Mouse (Mus musculus) induced T-regulatory cell, adult 2 months (primary cell): ENCODE results near the gene Sox18.

ENCODE experiments used
- DNase-seq: peaks from one replicate; pipeline ENCODE4 v3.0.0-alpha.2; 2012; ENCODE audit warnings: low read depth

Gene Sox18

GRCm38 (mm10) chr2:181679951-181680715 lies 8.7 kb upstream of the Sox18 start, which contains the start of gene Tcea2:
Gene Tcea2 (plus strand): TSS chr2:181680310.
- peak; percentile 87 for DNase-seq

- DNase-seq = peak; percentile 90
These were observed 7.3 kb upstream of the Sox18 start for GRCm38 (mm10) chr2:181678780-181679179.

- DNase-seq = no peak
These were observed 6.3 kb upstream of the Sox18 start for GRCm38 (mm10) chr2:181677755-181678098.

DNA sequence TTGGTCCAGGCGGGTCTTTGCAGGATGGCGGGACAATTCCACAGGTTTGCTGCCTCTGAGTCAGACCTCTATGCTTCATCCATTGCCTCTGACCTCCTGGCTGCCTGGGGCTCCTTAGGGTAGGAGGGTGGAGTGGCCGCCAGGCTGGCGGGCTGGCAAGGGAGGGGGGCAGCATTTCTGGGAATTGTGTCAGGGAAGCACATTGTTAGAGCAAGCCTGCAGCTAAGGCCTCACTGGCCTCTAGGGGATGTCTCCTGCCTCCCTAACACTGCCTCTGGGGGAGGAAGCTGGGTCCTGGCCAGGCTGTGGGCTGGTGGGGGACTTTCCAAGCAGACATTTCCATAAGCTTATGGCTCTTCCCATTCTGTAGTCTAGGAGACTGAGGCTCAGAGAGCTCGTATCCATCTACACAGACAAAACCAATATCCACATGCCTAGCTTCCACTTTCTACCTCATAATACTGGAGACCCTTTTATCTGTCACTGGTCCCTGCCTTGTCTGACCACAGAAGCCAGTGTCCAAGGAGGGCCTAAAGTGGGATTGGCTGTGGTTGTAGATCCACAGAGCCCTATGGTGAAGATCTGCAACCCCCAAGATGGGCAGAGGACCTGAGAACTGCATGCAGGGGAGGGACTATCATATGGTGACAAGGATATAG lies 5.8 kb upstream of the Sox18 start:
- DNase-seq = no peak

DNA sequence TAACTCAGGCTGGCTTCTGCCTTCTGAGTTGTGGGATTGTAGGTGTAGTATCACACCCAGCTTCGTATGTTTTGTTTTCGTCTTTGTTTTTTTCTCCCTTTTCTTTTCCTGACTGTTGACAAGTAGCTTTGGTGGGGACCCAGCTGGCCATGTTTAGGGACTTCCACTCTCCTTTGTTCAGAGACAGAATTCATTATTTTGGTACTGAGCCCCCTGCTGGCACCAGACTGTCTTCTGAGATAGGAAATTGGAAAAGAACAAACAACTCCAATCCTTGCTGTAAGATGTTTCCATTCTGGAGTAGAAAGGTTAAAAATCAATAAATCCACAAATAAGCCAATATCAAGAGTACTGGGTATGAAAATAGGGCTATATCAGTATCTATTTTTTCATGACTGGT lies 5.0 kb upstream of the Sox18 start:
- DNase-seq = no peak

GRCm38 (mm10) chr2:181675454-181675853 lies 4.0 kb upstream of the Sox18 start:
- DNase-seq = no peak

DNA sequence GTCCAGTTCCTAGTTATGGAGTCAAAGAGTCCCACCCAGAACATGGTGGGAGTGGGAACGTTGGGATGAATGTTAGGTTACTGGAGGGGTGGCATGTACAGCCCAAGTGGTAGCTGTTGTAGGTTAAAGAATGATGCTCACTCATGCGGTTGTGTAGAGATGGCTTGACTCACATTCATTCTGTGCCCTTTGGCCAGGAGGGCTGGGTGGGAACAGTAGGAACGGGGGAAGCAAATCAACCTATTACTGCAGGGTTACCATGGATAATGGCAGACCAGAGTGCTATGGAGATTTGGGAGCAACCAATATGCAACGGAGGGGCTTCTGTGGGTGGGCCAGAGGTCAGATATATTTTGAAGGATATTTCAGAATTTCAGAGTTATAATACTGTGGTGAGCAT lies 3.5 kb upstream of the Sox18 start:
- no peak for DNase-seq

GRCm38 (mm10) chr2:181673501-181673900 lies 2.1 kb upstream of the Sox18 start:
- no peak for DNase-seq

GRCm38 (mm10) chr2:181671984-181672383 lies 544 bp upstream of the Sox18 start:
- no peak for DNase-seq

DNA sequence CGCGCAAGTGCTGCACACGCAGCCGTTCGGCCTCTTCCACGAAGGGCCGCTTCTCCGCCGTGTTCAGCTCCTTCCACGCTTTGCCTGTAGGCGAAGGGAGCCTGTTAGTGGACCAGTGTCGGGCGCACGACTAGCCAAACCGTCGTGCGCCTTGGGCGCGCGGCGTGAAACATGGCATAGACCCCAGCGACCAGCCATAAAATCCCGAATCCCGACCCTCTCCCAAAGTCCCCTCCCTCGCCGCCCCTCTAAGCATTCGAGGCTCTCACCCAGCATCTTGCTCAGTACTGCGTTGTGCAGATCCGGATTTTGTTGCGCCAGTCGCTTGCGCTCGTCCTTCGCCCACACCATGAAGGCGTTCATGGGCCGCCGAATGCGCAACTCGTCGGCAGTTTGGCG lies 528 bp downstream of the Sox18 start:
- no peak for DNase-seq

- DNase-seq = no peak
These were observed 1.0 kb downstream of the Sox18 start for GRCm38 (mm10) chr2:181670285-181670912.

GRCm38 (mm10) chr2:181663298-181663630 lies 8.2 kb downstream of the Sox18 start:
- DNase-seq = no peak

GRCm38 (mm10) chr2:181662620-181663297 lies 8.7 kb downstream of the Sox18 start:
- DNase-seq = no peak

DNA sequence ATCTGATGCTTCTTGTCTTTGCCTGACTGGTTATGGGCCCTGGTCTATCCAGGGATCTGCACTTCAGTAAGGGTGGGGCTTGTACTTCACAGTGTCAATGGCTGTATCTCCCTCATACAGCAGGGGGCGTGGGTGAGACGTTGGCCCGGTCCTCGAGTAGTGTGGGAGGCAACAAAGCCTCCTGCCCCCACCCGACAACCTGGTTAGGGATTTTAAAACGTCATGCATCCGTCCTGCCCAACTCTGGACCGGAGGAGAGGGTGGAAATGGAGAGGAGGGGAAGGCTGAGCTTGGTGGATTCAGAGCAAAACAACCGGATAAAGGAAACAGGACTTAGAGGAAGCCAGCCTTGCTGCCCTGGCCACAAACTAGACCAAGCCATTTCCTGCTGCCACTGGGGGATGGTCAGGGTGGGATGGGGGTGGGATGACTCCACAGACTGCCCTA lies 11.8 kb downstream of the Sox18 start:
- DNase-seq = peak; percentile 88

DNA sequence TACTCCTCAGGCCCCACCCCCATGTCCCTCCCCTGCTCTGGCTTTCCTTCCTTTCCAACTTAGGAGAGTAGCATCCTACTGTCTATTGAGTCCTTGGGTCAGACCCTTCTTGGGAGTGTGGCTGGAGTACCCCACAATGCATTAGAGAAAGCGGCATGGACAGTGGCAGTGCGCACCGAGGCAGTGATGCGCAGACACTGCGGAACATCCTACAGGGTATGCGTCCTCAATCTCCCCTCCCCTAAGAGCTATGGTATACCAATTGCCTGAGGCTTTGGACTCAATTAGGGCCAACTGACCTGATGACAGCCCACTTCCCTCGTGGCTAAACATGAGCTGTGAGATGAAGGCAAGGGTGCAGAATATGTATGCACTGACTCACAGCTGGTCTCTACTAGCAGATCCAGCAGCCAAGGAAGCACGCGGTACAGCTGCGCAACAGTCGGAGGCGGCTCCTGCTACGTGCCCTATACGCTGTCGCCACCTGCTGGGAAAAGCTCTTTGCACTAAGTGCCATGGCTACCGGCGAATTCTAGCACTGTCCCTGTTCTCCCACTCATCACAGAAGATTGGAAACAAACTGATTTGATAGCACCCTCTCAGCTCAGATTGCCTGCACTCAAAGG lies 12.4 kb downstream of the Sox18 start:
- peak; percentile 67 for DNase-seq

GRCm38 (mm10) chr2:181658528-181658927 lies 12.9 kb downstream of the Sox18 start:
- no peak for DNase-seq

- no peak for DNase-seq
These were observed 14.0 kb downstream of the Sox18 start for GRCm38 (mm10) chr2:181657441-181657840.

DNA sequence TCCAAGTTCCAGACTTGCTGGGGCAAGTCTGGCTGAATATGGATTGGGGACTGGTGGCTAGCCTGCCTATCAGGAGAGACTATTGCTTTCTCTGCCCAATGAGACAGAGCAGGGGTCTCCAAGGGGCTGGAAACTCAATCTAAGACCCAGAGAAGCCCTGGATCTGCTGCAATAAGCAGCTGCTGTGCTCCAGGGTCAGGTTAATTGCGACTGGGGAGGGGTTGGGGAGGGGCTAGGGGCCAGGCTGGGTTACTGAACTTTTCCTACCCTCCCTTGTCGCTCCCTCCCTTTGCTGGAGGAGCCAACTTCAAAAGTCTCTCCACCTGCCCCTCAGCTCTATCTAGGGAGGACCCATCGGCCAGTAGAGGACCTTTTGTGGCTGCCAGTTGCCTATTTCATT lies 14.7 kb downstream of the Sox18 start, which contains the start of gene Gm29797:
Gm29797 (plus strand) TSS at position 301 of the 400 bp plus-strand sequence.
- DNase-seq = no peak

GRCm38 (mm10) chr2:181653523-181653922 lies 17.9 kb downstream of the Sox18 start:
- no peak for DNase-seq

DNA sequence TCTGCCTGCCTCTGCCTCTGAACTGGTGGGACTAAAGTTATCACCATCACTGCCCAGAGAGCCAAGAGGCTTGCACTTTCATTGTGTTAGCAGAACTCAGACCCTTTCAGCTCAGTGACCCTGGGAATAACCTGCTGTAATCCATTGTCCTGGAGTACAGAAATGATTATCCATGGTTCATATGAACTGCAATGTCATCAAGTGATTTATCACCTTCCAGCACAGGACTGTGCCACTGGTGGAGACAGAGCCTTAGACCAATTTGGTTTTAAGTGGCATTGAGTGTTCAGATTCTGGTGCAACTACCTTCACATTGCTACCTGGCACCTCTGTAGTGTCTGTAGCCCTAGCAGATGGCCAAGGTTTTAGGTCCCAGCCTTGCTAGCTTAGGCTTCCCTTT lies 18.4 kb downstream of the Sox18 start:
- no peak for DNase-seq

DNA sequence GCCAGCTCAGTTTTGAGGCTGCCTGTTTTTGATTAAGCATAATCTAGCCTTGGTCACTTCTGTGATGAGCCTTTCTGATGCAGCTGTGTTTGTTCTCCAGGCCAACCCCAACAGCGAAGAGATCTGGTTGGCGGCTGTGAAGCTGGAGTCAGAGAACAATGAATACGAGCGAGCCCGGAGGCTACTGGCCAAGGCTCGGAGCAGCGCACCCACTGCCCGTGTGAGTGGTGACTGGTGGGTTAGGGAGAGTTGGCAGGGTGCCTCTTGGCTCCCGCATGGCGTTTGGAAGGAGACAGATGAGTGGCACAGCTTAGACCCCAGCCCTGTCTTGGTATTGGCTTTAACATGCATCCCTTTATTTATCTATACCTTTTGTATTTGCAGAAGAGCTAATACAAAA lies 22.5 kb downstream of the Sox18 start:
- DNase-seq = no peak
